Mouse (Mus musculus): ENCODE data around the gene Pkig. TPM values are rescaled to one million over a fixed set of nuclear protein-coding genes. Genes with fewer than 3 reads are reported as not detected.

The Pkig gene
- polyA plus RNA-seq, 1 experiment from 2014 or later = 124 TPM

GRCm38 (mm10) chr2:163702921-163703320 lies 44.7 kb downstream of the Pkig start:
- Histone ChIP-seq H3K4me3 (replicated peaks) (no peak overlapping the region), H3K27me3 (no peaks in the 10 kb centered on the region), H3K27ac (no peak overlapping the region), H3K4me1 (replicated peaks) (0 out of 2 replicates have a peak, but pooled peaks cover 5% of the 10 kb centered on the region), H3K9me3 (no peaks in the 10 kb centered on the region), H3K9ac (replicated peaks) (no peak overlapping the region), H3K36me3 (0 out of 2 replicates have a peak, but pooled peaks cover 7% of the 10 kb centered on the region), H3K4me2 (replicated peaks) (no peak overlapping the region)
- 83% methylated on average over 5 of the region's 5 CpGs for WGBS
- no peak for ATAC-seq

GRCm38 (mm10) chr2:163703599-163704260 lies 45.5 kb downstream of the Pkig start:
- H3K27me3 ChIP-seq = no peaks in the 10 kb centered on the region
- H3K27ac ChIP-seq = no peak overlapping the region
- no peak overlapping the region for H3K9ac ChIP-seq (replicated peaks)
- no peak overlapping the region for H3K4me3 ChIP-seq (replicated peaks)
- H3K4me2 ChIP-seq (replicated peaks) = no peak overlapping the region
- no peak for ATAC-seq
- WGBS = 91% methylated on average over 5 of the region's 5 CpGs
- H3K36me3 ChIP-seq = 0 out of 2 replicates have a peak, but pooled peaks cover 7% of the 10 kb centered on the region
- H3K9me3 ChIP-seq = no peaks in the 10 kb centered on the region
- peaks cover 6% of the 10 kb centered on the region for H3K4me1 ChIP-seq (replicated peaks)

- no peak for ATAC-seq
- WGBS = 89% methylated on average over 5 of the region's 5 CpGs
- H3K27me3 ChIP-seq = no peaks in the 10 kb centered on the region
- no peaks in the 10 kb centered on the region for H3K9me3 ChIP-seq
- no peak overlapping the region for H3K27ac ChIP-seq
- H3K9ac ChIP-seq (replicated peaks) = no peak overlapping the region
- peaks cover 8% of the 10 kb centered on the region for H3K4me1 ChIP-seq (replicated peaks)
- 0 out of 2 replicates have a peak, but pooled peaks cover 7% of the 10 kb centered on the region for H3K36me3 ChIP-seq
- H3K4me2 ChIP-seq (replicated peaks) = no peak overlapping the region
- no peak overlapping the region for H3K4me3 ChIP-seq (replicated peaks)
Measured at GRCm38 (mm10) chr2:163708321-163708720, 50.1 kb downstream of the Pkig start.

GRCm38 (mm10) chr2:163708763-163709250 lies 50.6 kb downstream of the Pkig start:
- Histone ChIP-seq H3K4me3 (replicated peaks) (no peak overlapping the region), H3K27ac (no peak overlapping the region), H3K36me3 (0 out of 2 replicates have a peak, but pooled peaks cover 7% of the 10 kb centered on the region), H3K4me2 (replicated peaks) (no peak overlapping the region), H3K4me1 (replicated peaks) (peaks cover 7% of the 10 kb centered on the region), H3K27me3 (no peaks in the 10 kb centered on the region), H3K9me3 (no peaks in the 10 kb centered on the region), H3K9ac (replicated peaks) (peak overlapping the region; percentile 40; the same call in 1 of the 2 replicates)
- no peak for ATAC-seq
- 51% methylated on average over 6 of the region's 6 CpGs for WGBS

GRCm38 (mm10) chr2:163710000-163710399 lies 51.8 kb downstream of the Pkig start:
- ATAC-seq = no peak
- WGBS = 93% methylated on average over 9 of the region's 9 CpGs

GRCm38 (mm10) chr2:163710606-163711159 lies 52.5 kb downstream of the Pkig start:
- H3K4me2 ChIP-seq (replicated peaks) = no peak overlapping the region
- ATAC-seq = no peak
- 87% methylated on average over 5 of the region's 5 CpGs for WGBS

More at GRCm38 (mm10) chr2:163710000-163710399, 51.8 kb downstream of the Pkig start:
- Histone ChIP-seq H3K4me2 (replicated peaks) (no peak overlapping the region), H3K4me3 (replicated peaks) (no peak overlapping the region), H3K9ac (replicated peaks) (no peak overlapping the region), H3K27me3 (no peaks in the 10 kb centered on the region), H3K27ac (no peak overlapping the region), H3K36me3 (0 out of 2 replicates have a peak, but pooled peaks cover 6% of the 10 kb centered on the region), H3K4me1 (replicated peaks) (peaks cover 7% of the 10 kb centered on the region), H3K9me3 (no peaks in the 10 kb centered on the region)

GRCm38 (mm10) chr2:163711368-163711868 lies 53.2 kb downstream of the Pkig start:
- no peak overlapping the region for H3K4me3 ChIP-seq (replicated peaks)
- H3K27ac ChIP-seq = no peak overlapping the region
- H3K9ac ChIP-seq (replicated peaks) = no peak overlapping the region
- peaks cover 15% of the 10 kb centered on the region for H3K4me1 ChIP-seq (replicated peaks)
- WGBS = 95% methylated on average over 8 of the region's 8 CpGs
- no peak overlapping the region for H3K4me2 ChIP-seq (replicated peaks)
- H3K27me3 ChIP-seq = no peaks in the 10 kb centered on the region
- no peaks in the 10 kb centered on the region for H3K9me3 ChIP-seq
- no peaks in the 10 kb centered on the region for H3K36me3 ChIP-seq
- ATAC-seq = no peak

More at GRCm38 (mm10) chr2:163710606-163711159, 52.5 kb downstream of the Pkig start:
- no peak overlapping the region for H3K4me3 ChIP-seq (replicated peaks)
- H3K9me3 ChIP-seq = no peaks in the 10 kb centered on the region
- peaks cover 7% of the 10 kb centered on the region for H3K4me1 ChIP-seq (replicated peaks)
- no peak overlapping the region for H3K9ac ChIP-seq (replicated peaks)
- no peaks in the 10 kb centered on the region for H3K27me3 ChIP-seq
- H3K36me3 ChIP-seq = no peaks in the 10 kb centered on the region
- no peak overlapping the region for H3K27ac ChIP-seq

GRCm38 (mm10) chr2:163712473-163712872 lies 54.3 kb downstream of the Pkig start:
- Histone ChIP-seq H3K9ac (replicated peaks) (no peak overlapping the region), H3K36me3 (no peaks in the 10 kb centered on the region), H3K4me1 (replicated peaks) (peaks cover 24% of the 10 kb centered on the region), H3K27me3 (no peaks in the 10 kb centered on the region), H3K9me3 (no peaks in the 10 kb centered on the region), H3K4me2 (replicated peaks) (no peak overlapping the region), H3K27ac (no peak overlapping the region), H3K4me3 (replicated peaks) (no peak overlapping the region)
- 82% methylated on average over 7 of the region's 7 CpGs for WGBS
- no peak for ATAC-seq

GRCm38 (mm10) chr2:163712874-163713273 lies 54.7 kb downstream of the Pkig start:
- ATAC-seq = no peak
- 94% methylated on average over 6 of the region's 6 CpGs for WGBS
- Histone ChIP-seq H3K27ac (no peak overlapping the region), H3K4me1 (replicated peaks) (peaks cover 24% of the 10 kb centered on the region), H3K27me3 (no peaks in the 10 kb centered on the region), H3K4me3 (replicated peaks) (no peak overlapping the region), H3K9me3 (no peaks in the 10 kb centered on the region), H3K36me3 (no peaks in the 10 kb centered on the region), H3K4me2 (replicated peaks) (no peak overlapping the region), H3K9ac (replicated peaks) (no peak overlapping the region)

GRCm38 (mm10) chr2:163713340-163713739 lies 55.2 kb downstream of the Pkig start:
- Histone ChIP-seq H3K4me2 (replicated peaks) (no peak overlapping the region), H3K4me1 (replicated peaks) (peaks cover 24% of the 10 kb centered on the region), H3K27me3 (no peaks in the 10 kb centered on the region), H3K9ac (replicated peaks) (no peak overlapping the region), H3K27ac (no peak overlapping the region), H3K9me3 (no peaks in the 10 kb centered on the region), H3K36me3 (no peaks in the 10 kb centered on the region), H3K4me3 (replicated peaks) (no peak overlapping the region)
- no peak for ATAC-seq
- 83% methylated on average over 3 of the region's 3 CpGs for WGBS

GRCm38 (mm10) chr2:163716448-163716847 lies 58.3 kb downstream of the Pkig start:
- peak; percentile 14; the same call in 1 of the 2 replicates for ATAC-seq
- Histone ChIP-seq H3K9ac (replicated peaks) (no peak overlapping the region), H3K27me3 (no peaks in the 10 kb centered on the region), H3K27ac (peak overlapping the region; percentile 48), H3K4me1 (replicated peaks) (peaks cover 29% of the 10 kb centered on the region), H3K9me3 (no peaks in the 10 kb centered on the region), H3K36me3 (peaks cover 5% of the 10 kb centered on the region; the same call in 1 of the 2 replicates), H3K4me2 (replicated peaks) (no peak overlapping the region), H3K4me3 (replicated peaks) (no peak overlapping the region)
- 53% methylated on average over 8 of the region's 8 CpGs for WGBS

- Histone ChIP-seq H3K4me2 (replicated peaks) (no peak overlapping the region), H3K9ac (replicated peaks) (no peak overlapping the region), H3K4me3 (replicated peaks) (no peak overlapping the region), H3K27ac (0 out of 2 replicates have a peak overlapping the region, but pooled peaks have one; percentile 48), H3K36me3 (peaks cover 10% of the 10 kb centered on the region; the same call in 1 of the 2 replicates), H3K27me3 (no peaks in the 10 kb centered on the region), H3K4me1 (replicated peaks) (peaks cover 33% of the 10 kb centered on the region), H3K9me3 (no peaks in the 10 kb centered on the region)
- peak; percentile 47 for ATAC-seq
- WGBS = 8% methylated on average over 6 of the region's 6 CpGs
Measured at GRCm38 (mm10) chr2:163716853-163717252, 58.7 kb downstream of the Pkig start.
